Mouse (Mus musculus) lung, embryonic 16.5 days (tissue): ENCODE data around the gene Olfr1158. TPM values are rescaled to one million over a fixed set of nuclear protein-coding genes. Genes with fewer than 3 reads are reported as not detected.
"Not testable (repeated sequence)": the region's sequence is repeated elsewhere in the genome, so short reads cannot be mapped to it uniquely, and the experiment has no call there.

Source experiments
- ATAC-seq: fragments of 200-750 bp; cut with Nextera tagmentation; 2 replicates; pipeline ENCODE4 v1.8.0; 2017; ENCODE audit warnings: low read depth, mild to moderate bottlenecking, moderate library complexity
- H3K27ac ChIP-seq: fragments of 300-500 bp; sonication (generic); 2 replicates; pipeline ENCODE4 v1.5.1; 2014; ENCODE audit warnings: mild to moderate bottlenecking, control low read depth, low read length
- H3K27me3 ChIP-seq: fragments of 300-500 bp; sonication (generic); 2 replicates; pipeline ENCODE4 v1.6.1; 2014; ENCODE audit warnings: low read depth, low read length, mixed read lengths; ENCODE audit not compliant: control insufficient read depth, insufficient read depth
- H3K36me3 ChIP-seq: fragments of 300-500 bp; sonication (generic); 2 replicates; pipeline ENCODE4 v1.6.1; 2014; ENCODE audit warnings: low read length; ENCODE audit not compliant: control insufficient read depth, insufficient read depth
- H3K4me1 ChIP-seq: fragments of 300-500 bp; sonication (generic); replicated peaks from 2 replicates; pipeline ENCODE4 v1.6.1; 2014; ENCODE audit warnings: low read length, mixed read lengths; ENCODE audit not compliant: control insufficient read depth, insufficient read depth
- H3K4me2 ChIP-seq: fragments of 300-500 bp; sonication (generic); 2 replicates; pipeline ENCODE4 v1.6.1; 2014; ENCODE audit warnings: low read depth, low read length, control low read depth
- H3K4me3 ChIP-seq: fragments of 300-500 bp; sonication (generic); 2 replicates; pipeline ENCODE4 v1.5.1; 2014; ENCODE audit warnings: mild to moderate bottlenecking, low read length, control low read depth
- H3K9ac ChIP-seq: fragments of 300-500 bp; sonication (generic); 2 replicates; pipeline ENCODE4 v1.6.1; 2014; ENCODE audit warnings: low read length, control low read depth
- H3K9me3 ChIP-seq: fragments of 300-500 bp; sonication (generic); 2 replicates; pipeline ENCODE4 v1.6.1; 2016; ENCODE audit warnings: low read length; ENCODE audit not compliant: control insufficient read depth
- WGBS: fragments of 180-500 bp; shearing (Covaris S2); extraction: QIAGEN DNeasy Blood & Tissue Kit; methylation state at CpG from one replicate; pipeline ENCODE4 v1.1.7; 2014; 5-methylcytosine and 5-hydroxymethylcytosine counted together
- polyA plus RNA-seq: library from polyadenylated mRNA; unstranded; fragments of >200 nt; fragmentation: Nextera tagmentation; extraction: Ambion mirVana; gene quantifications from 2 replicates; pipeline ENCODE4 v1.2.1, GENCODE M21; 2015

Olfr1158 gene
- not detected in 2 replicates for polyA plus RNA-seq

DNA sequence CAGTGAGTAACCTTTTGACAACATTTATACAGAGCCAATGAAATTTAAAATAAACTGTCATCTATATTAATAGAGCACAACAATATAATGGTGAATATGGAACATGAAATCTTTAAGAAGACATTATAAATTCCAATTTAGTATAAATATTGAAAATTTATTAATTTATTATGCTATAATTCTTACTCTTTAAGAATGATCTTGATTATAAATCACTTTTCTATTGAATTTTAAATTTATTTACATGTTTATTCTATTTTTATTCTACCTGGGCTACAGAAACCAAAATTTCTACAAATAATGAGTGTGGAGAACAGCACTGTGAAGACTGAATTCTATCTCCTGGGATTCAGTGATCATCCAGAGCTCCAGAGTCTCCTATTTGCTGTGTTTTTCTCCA is at the start of gene Olfr1158:
TSS of gene Olfr1158 (plus strand) at position 301 of the 400 bp plus-strand sequence.
- no peak for ATAC-seq

DNA sequence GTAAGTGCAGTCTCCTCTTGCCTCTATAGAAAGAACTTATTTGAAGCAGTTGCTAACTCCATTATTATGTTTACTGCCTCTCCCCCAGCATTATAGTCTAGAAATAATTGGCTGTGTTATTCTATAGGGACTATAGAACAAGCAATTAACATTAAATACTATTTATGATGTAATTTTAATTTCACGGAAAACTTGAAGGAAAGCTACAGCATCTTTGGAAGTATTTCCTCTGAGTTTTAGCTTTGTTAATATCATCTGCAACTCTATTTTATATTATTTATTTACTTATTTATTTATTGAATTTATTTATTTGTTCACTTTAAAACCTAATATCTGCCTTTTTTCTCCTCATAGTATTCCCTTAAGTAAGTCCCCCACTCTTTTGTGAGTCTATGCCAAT is 44.9 kb upstream of the Olfr1158 start, which contains the start of gene Olfr1155:
TSS of gene Olfr1155 (minus strand) at position 101 of the 400 bp plus-strand sequence.
- H3K27me3 ChIP-seq, result no peaks in the 10 kb centered on the region
- no peak for ATAC-seq

More for the DNA sequence above, at the start of gene Olfr1158:
- Histone ChIP-seq H3K4me1 (no peaks in the 10 kb centered on the region), H3K27ac (no peak within 1 kb of the TSS), H3K4me2 (no peak within 1 kb of the TSS), H3K36me3 (no peaks in the 10 kb centered on the region), H3K4me3 (no peak within 1 kb of the TSS), H3K9me3 (no peaks in the 10 kb centered on the region), H3K27me3 (no peaks in the 10 kb centered on the region), H3K9ac (no peak within 1 kb of the TSS)

GRCm38 (mm10) chr2:87953000-87953399 is 36.9 kb upstream of the Olfr1158 start, which contains the start of gene Olfr1156:
Gene Olfr1156 (minus strand): TSS chr2:87953100.
- no peak within 1 kb of the TSS for H3K9ac ChIP-seq
- H3K27me3 ChIP-seq, result no peaks in the 10 kb centered on the region
- no peak within 1 kb of the TSS for H3K4me2 ChIP-seq
- no peaks in the 10 kb centered on the region for H3K9me3 ChIP-seq
- ATAC-seq, result no peak
- H3K36me3 ChIP-seq, result no peaks in the 10 kb centered on the region
- no peaks in the 10 kb centered on the region for H3K4me1 ChIP-seq
- H3K4me3 ChIP-seq, result no peak within 1 kb of the TSS
- no peak within 1 kb of the TSS for H3K27ac ChIP-seq

More for the DNA sequence above, 44.9 kb upstream of the Olfr1158 start, which contains the start of gene Olfr1155:
- H3K4me2 ChIP-seq, result no peak within 1 kb of the TSS
- no peaks in the 10 kb centered on the region for H3K36me3 ChIP-seq
- WGBS, result 92% methylated on average over 1 of the region's 1 CpGs
- no peak within 1 kb of the TSS for H3K9ac ChIP-seq
- no peaks in the 10 kb centered on the region for H3K9me3 ChIP-seq
- no peak within 1 kb of the TSS for H3K27ac ChIP-seq
- H3K4me1 ChIP-seq, result no peaks in the 10 kb centered on the region
- H3K4me3 ChIP-seq, result no peak within 1 kb of the TSS

DNA sequence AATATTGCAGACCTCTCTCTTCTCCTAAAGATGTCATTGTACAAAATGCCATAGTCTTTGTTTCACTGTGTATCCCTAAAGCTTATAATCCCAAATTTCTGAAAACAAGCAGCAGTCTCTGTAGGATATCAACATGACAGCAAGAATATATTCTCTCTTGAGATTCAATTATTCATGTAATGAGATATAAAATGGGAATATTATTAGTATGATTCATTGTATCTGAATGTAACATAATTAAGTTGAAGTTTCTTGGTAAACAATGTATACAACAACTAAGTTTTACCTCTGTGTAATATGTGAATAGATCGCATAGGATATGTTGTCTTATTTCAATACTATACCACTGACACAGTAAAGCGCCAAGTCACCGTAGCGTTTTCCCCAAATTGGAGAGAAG is 21.7 kb upstream of the Olfr1158 start, which contains the start of gene Olfr1157:
TSS of gene Olfr1157 (minus strand) at position 101 of the 400 bp plus-strand sequence.
- Histone ChIP-seq H3K9ac (no peak within 1 kb of the TSS), H3K27me3 (no peaks in the 10 kb centered on the region), H3K36me3 (no peaks in the 10 kb centered on the region), H3K9me3 (no peaks in the 10 kb centered on the region), H3K4me2 (no peak within 1 kb of the TSS), H3K4me3 (no peak within 1 kb of the TSS), H3K27ac (no peak within 1 kb of the TSS), H3K4me1 (no peaks in the 10 kb centered on the region)
- WGBS, result 94% methylated on average over 4 of the region's 4 CpGs
- no peak for ATAC-seq

DNA sequence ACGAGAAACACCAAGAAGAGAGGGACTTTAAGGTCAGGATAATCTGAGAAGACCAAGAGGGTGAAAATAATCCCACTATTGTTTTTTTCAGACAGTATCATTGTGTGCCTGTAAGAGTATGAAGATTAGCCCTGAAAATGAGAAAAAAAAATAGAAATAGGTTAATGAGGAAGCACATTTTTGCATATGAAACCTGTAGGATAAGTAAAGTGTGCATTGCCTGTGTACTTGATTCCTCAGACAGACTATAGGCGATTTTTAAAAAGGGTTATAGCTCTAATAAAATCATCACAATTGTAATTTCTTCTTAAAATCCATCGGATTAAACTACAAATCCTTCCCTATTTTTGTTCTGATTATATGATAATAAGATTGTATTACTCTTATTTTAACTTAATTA is 15.3 kb upstream of the Olfr1158 start, which contains the start of gene Olfr74:
TSS of gene Olfr74 (minus strand) at position 101 of the 400 bp plus-strand sequence.
- H3K36me3 ChIP-seq, result no peaks in the 10 kb centered on the region
- H3K4me3 ChIP-seq, result no peak within 1 kb of the TSS
- H3K9ac ChIP-seq, result no peak within 1 kb of the TSS
- no peak within 1 kb of the TSS for H3K4me2 ChIP-seq
- no peaks in the 10 kb centered on the region for H3K9me3 ChIP-seq
- no peak for ATAC-seq
- no peaks in the 10 kb centered on the region for H3K27me3 ChIP-seq
- no peaks in the 10 kb centered on the region for H3K4me1 ChIP-seq
- WGBS, result 61% methylated on average over 3 of the region's 3 CpGs
- H3K27ac ChIP-seq, result no peak within 1 kb of the TSS

DNA sequence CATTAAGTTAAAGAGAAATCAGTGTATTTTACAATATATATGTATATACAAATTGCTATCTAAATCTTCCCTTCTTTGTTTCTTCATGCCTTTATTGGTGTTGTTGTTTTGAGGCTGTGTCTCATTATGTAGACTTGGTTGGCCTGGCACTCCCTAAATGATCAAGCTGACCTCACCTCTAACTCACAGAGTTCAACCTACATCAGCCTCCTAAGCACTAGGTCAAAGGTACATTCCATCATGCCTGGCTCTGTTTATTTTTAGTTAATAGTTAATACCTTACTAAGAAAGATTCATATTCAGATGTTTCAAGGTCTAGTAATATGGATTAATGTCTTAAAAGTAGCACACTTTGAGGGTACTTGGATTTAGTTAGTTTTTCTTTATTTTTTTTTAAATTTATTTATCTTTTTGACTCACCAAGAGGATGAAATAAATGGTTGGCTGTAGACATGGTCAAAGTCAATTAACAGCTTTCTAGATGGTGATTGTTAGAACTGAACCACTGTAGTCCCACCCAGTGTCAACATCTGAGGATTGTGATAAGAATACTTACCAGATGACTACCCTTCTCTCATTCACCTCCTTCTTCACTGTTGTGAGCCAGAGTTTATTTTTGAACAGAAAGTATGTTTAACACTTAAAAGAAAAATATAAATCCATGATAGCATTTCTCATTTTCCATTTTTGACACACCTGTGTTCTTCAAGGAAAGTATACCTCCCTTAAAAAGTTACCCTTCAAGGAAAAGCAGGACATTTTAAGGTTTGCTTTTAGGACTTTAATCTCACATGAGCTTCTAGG is 17.8 kb downstream of the Olfr1158 start, which contains the start of gene Olfr1160:
TSS of gene Olfr1160 (minus strand) at position 754 of the 804 bp plus-strand sequence.
- H3K27ac ChIP-seq, result no peak within 1 kb of the TSS
- ATAC-seq, result no peak

GRCm38 (mm10) chr2:88022474-88022873 is 32.6 kb downstream of the Olfr1158 start, which contains the start of gene Olfr1161:
Gene Olfr1161 (plus strand): TSS chr2:88022774.
- not testable (repeated sequence) for H3K36me3 ChIP-seq, H3K4me3 ChIP-seq, H3K4me2 ChIP-seq, H3K27me3 ChIP-seq, H3K27ac ChIP-seq, H3K9ac ChIP-seq, ATAC-seq, H3K4me1 ChIP-seq, H3K9me3 ChIP-seq
- 62% methylated on average over 1 of the region's 1 CpGs for WGBS

More for the DNA sequence above, 17.8 kb downstream of the Olfr1158 start, which contains the start of gene Olfr1160:
- no peak within 1 kb of the TSS for H3K9ac ChIP-seq
- H3K4me2 ChIP-seq, result no peak within 1 kb of the TSS
- H3K4me1 ChIP-seq, result no peaks in the 10 kb centered on the region
- H3K27me3 ChIP-seq, result no peaks in the 10 kb centered on the region
- H3K36me3 ChIP-seq, result no peaks in the 10 kb centered on the region
- H3K9me3 ChIP-seq, result no peaks in the 10 kb centered on the region
- H3K4me3 ChIP-seq, result no peak within 1 kb of the TSS

GRCm38 (mm10) chr2:88037599-88037998 is 47.7 kb downstream of the Olfr1158 start, which contains the start of gene Olfr73:
Gene Olfr73 (minus strand): TSS chr2:88037699.
- Histone ChIP-seq H3K4me3 (no peak within 1 kb of the TSS), H3K4me2 (no peak within 1 kb of the TSS), H3K9ac (no peak within 1 kb of the TSS), H3K27ac (no peak within 1 kb of the TSS), H3K27me3 (no peaks in the 10 kb centered on the region), H3K36me3 (no peaks in the 10 kb centered on the region), H3K9me3 (no peaks in the 10 kb centered on the region), H3K4me1 (no peaks in the 10 kb centered on the region)
- ATAC-seq, result no peak
